Mouse (Mus musculus): Measurements from ENCODE around the gene Mrps15.

The Mrps15 gene

DNA sequence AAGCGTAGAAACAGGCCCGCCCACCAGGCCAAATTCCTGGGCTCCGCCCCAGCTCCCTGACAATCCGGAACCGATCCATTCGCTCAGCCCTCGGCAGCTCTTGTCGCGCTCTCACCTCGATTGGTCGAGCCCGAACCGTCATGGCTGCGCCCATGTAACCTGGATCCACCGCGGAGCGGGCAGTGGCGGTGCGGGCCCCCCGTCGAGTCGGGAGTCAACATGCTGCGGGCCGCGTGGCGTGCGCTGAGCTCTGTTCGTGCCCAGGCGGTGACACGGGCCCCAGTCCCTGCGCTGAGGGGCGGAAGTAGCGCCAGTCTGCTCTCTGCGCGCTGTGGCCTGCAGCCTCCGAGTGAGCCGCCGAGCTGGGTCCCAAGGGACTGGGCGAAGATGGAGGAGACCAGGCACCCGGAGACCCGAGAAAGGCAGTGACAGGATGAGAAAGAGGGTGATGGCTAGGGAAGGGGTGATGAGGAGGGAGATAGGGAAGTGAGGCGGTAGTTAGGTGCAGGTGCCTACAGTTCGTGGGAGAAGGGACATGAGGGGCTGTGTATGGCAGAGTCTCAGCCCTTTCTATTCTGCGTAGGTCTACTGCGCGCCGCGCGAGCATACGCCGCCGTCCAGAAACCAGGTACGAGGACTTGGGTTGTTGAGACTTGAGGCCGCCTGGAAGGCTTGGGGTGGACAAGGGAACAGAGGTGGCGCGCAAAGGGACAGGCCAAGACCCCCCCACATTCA, at the start of gene Mrps15:
Gene Mrps15 (plus strand): TSS at position 75 of the 735 bp plus-strand sequence.
- DNase-seq: peak; percentile 91

DNA sequence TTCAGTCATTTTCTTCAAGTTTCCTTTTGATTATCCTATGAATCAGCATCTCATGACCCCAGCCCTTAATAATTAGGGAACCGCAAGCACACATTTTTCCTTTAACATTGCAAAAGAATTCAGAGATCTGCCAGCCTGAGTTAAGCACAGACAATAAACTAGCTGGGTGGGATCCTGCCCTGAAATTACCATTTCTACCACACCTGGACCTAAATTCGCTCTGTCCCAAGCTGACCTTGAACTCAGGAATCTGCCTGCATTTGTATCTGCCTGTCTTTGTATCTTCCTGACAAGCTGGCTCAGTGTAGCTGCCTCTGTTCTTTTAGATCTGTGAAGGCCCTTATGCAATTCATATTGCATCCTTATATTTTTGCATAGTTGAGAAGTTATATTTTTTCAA, 48.9 kb upstream of the Mrps15 start:
- no peak for DNase-seq

DNA sequence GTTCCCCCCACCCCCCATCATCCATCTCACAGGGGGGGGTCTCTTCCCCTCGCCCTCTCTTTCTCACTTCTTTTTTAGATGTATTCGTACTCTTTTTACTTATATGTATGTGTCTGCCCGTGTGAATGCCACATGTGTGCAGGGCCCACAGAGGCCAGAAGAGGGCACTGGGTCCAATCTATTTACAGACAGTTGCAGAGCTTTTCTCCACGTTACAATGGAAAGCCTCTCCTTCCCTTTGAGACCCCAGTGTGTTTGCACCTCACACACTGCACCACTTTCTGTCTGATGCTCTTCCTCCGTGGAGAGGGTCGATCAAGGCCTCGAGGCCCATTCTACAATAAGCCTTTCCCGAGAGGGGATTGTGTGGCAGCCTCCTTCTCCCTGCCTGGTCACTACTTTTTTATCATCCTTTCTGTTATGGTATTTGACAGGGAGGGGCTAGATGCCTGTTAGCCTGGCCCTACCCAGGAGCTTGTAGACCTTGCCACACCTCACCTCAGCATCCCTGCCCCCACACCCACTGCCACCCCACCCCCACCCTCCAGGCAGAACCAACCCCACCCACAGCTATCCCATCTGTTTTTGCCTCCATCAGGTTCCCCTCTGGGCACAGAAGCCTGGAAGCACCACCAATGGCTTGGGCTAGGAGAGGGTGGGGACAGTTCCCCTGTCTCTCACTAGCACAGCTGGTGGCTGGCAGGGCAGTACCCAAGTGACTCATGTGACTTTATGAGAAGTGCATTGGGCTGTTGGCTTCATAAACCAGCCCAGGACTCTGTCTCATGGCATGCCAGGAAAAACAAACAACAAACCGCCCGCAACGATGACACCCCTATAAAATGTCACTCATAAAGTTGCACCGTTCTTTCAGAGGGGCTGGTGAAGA, 45.2 kb upstream of the Mrps15 start:
- no peak for DNase-seq

DNA sequence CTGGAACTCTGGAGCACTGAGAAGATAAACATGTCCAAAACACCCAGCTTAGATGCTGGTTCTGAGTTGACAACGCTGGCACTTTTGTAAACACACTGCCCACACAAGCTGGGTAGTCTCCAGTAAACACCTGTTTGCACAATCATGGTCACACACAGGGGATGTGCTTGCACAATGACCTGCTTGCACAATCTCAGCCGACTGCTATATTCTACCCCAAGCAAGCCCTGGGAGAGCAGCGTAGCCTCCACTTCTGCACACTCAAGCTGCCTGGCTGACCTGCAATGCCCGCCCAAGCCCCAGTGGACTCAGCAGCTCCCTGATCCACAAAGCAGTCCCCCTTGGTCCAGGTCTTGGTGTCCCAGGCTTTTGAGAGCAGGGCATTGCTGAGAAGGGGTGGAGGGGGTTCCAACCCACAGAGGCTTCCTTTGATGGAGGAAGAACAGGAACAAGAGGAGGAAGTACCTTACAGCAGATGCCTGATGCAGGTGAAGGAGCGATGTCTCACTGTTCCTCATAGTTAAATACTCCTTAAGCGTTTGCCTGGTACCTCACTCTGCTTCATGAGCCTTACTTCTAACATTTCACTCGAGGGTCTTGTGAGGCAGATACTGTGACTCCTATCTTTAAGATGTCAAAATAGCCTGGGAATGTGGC, 28.9 kb upstream of the Mrps15 start:
- no peak for DNase-seq

DNA sequence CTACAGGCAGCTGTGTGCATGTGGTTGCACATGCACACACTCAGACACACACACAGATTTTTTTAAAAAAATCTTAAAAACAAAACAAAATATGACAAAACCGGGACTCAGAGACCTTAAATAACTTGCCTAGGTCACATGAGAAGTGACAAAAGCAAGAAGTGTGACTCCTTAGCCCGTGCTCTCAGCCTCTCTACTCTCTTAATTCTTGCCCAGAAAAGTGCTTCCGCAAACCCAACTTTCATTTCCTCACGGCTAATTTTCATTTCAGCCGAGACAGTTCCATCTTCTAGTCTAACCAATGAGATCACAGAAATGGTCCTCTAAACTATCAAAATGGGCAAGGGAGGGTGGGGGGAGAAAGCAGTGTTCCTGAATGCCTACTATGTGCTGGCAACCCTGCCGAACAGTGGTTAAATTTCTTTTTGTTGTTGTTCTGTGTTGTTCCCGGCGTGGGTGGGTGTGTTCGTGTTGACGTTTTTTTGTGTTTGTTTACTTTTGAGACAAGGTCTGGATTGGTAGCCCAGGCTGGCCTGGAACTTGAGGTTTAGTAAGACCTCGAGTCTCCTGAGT, 27.7 kb upstream of the Mrps15 start:
- no peak for DNase-seq

DNA sequence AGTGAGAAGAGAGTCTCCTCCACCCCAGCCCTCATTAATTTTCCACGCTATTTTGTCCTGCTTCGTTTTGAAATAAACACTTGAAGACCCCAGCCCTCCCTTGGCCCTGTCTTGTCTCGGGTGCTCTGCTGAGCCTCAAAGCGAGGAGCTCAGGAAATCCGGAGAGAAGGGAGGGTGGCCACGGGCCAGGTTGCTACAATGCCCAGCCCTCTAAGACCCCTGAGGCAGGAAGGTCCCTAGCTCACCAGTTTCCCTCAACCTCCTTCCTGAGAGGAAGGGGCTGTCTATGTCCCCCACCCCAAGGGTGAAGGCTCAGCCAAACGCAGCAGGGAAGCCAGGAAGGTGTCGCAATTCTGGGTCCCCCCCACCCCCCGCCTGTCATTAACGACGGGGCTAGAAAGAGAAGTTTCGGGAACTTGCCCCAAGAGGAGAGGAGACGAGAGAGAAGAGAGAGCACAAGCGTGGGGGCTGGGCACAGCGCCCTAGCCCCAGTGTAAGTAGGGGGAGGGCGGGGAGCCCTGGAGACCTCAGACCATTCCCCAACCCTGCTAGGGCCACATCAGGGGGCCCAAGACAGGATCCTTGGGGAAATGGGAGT, 22.3 kb upstream of the Mrps15 start, which contains the start of gene Csf3r:
Gene Csf3r (plus strand): TSS at position 248 of the 598 bp plus-strand sequence.
- no peak for DNase-seq

DNA sequence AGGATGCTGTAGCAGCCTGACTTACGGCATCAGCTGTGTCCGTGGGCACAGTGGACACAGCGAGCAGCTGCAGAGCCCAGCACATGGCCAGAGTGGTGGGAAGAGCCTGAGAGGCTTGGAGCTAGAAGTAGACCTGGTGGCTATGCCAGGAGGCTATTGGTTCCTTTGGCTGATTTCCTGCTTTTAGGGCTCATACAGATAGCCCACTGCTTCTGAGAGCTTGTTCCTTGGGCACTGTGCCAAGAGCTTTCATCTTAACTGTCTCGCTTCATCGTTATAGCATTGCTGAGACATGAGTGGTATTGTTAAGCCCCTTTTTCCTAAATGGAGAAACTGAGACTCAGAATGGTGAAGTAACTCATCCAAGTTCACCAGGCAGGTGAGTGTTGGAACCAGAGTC, 20.9 kb upstream of the Mrps15 start:
- no peak for DNase-seq

DNA sequence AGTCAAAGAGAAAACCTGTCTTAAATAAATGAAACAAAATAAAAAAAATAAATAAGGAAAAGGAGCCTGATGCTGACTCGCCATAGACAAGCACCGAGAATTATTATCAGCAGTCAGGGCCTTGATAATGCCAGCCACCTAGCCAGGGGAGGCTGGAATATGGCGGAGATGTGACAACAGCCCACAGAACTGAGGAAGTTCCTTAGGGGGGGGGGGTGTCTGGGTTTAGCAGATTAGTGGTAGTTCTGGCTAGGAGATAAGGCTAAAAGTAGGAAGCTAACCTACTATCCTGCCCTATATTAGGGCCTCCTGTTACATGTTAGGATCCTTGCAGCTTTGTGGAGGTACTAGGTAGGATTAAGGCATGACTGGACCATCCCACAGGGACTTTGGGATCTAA, 18.7 kb upstream of the Mrps15 start:
- no peak for DNase-seq

DNA sequence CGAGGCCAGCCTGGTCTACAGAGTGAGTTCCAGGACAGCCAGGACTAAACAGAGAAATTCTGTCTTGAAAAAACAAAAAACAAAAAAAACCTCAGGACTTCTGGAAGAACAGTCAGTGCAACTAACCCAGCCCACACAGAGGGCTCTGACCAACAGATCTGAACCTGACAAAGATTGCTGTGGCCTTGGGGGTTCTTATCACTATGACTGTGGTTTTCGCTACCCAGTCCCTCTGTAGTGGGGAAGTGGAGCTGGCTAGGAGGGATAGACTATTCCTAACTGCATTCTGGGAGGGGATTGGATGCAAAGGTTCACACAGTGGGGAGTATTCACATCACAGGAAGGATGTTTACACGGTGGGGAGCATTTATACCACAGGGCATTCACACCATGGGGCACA, 17.7 kb upstream of the Mrps15 start:
- no peak for DNase-seq

DNA sequence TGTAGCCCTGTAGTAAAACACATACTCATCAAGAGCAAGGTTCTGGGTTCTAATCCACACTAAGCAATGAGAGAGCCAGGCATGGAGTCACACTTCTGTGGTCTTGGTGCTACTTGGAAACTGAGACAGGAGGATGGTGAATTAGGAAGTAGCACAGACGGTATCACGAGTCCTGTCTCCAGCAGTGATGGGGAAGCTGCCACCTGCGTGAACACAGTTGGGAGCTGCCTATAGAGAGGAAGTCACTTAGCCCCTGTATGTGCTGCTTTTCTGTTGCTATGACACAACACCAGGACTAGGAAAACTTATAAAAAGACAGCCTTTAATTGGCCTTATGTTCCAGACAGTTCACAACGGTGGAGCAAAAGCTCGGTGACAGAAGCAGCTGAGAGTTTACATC, 16.0 kb upstream of the Mrps15 start:
- DNase-seq: no peak

DNA sequence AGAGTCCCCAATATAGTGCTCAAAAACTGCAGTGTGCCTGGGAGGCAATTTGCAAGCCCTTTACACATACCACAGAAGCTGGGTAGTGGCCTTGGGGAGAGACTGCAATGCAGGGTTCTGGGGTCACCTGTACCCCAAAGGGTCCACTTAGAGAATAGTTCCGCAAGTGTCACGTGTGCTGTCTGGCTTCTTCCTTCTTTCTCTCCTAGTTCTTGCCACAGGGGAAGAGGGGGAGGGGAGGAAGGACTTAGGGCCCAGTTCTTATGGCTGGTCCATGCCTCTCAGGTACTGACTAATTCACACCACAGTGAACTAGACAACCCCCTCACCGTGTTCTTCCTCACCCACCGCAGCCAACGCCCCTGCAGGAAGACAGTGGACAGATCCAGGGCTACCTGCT, 11.3 kb upstream of the Mrps15 start:
- DNase-seq: no peak

DNA sequence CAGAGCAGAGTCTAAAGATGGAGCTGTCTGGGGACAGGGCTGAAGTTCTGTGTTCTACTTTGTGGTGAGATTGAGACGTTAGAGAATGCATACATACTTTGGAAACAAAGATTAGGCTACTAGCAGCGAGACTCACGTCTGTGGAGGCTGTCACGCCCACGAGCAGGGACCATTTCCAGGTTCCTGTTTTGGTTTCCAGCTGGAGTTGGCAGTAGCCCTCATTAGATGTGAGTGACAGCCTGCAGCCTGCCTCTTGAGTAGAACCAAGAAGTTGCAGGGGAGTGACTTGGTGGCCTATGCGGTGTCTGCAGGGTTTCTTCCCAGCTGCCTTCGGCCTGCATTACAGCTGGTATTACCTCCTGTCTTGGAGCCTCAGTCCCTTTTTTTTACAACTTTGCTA, 4.9 kb downstream of the Mrps15 start:
- no peak for DNase-seq

DNA sequence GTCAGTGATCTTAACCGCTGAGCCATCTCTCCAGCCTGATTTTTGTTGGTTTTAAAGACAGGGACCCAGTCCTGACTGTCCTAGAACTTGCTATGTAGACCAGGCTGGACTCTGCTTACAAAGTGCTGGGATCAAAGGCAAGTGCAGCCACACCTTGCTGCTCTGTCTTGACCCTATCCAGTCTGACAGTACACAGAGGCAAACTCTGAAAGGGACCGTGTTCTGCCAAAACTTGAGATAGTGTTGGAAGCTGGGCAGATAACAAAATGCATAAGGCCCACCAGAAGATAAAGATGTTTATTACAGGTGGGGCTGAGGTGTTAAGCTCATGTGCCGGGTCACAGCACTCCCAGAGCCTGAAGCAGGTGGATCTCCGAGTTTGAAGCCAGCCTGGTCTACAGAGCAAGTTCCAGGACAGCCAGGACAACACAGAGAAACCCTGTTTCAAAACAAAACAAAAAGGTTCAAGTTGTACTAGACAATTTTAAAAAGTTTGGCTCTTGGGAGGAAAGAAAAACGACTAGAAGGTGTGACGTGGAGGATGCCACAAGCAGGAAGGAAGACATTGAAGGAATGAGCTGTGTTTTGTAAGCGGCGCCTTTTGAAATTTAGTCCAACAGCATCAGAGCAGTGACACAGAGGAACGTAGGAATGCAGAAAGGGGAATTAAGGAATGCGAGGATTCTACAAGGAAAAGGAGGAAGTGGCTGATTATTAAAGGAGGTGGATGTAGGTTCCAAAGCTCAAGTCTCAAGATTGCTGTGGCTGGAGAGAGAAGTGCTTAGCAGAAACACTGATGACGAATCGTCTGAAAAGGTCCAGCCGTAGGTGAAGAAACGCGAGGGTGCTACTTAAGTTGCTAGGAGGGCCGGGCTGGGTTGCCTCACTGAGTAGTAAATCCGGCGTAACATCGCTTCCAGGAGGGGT, 10.7 kb downstream of the Mrps15 start:
- DNase-seq: no peak

DNA sequence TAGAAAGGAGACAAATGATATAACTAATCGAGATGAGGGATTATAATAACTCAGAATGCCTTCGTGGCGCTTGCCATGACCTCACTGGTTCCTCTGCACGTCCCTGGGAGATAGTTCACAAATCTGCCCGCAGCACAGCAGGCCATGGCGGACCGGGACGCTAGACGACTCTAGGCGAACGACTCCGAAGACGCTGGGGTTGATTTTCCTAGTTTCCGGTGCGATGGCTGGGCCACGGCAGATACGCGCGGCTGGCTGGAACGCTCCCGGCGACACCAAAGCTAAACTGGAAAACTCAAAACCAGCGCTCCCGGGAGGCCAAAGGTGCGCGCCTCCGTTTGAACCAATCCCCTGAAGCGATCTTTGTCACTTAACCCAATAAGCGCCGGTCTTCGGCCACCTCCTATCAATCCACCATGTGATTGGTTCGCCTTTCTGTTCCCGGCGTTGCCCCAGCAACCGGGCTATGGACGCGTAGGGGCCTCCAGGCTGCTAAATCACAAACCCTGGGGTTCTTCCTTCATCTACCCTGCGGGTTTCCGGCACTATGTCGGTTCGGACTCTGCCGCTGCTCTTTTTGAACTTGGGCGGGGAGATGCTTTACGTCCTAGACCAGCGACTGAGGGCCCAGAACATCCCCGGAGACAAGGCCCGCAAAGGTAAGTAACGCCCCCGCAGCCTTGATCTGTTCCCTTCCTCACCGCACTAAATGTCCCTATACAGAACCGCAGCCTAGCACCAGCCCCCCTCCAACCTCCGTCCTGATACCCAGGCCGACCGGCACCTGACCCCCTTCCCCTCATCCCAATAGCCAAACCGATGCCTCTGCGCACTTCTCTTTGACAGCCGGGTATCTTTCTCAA, 11.6 kb downstream of the Mrps15 start, which contains the start of gene Oscp1:
Gene Oscp1 (plus strand): TSS at position 432 of the 863 bp plus-strand sequence.
- peak; percentile 94 for DNase-seq

DNA sequence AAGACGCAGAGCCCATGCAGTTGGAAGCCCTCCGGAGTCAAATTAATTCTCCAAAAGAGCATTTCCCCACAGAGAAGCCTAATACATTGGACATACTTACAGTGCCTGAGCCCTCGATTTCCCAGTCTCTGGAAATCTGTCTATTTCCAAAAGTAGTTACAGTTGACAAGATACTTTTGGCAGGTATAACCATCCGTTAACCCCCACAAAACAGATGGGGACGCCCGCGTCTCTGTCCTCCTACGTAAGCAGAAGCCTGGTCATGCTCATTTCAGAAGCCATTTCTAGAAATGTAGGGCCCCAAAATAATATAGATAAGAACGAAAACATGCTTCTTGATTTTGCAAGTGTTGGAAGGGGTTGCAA, 12.3 kb downstream of the Mrps15 start:
- DNase-seq: no peak

DNA sequence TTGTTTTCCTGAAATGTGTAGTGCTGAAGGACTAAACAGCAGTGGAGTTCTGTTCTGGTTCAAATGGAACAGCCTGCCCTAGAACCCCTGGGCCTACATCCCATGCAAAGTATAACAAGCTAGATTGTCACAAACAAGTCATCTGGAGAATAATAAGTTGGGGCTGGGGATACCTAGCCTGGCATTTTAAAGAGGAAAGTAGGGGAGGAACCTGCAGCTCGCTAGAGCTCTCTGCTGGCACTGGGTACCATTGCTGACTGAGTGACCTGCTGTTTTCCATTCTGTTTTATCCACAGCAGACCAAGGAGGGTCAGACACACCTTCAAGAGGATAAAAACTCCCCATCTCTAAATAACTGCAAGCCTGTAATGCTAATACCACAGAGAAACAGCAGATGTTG, 16.1 kb downstream of the Mrps15 start:
- DNase-seq: peak; percentile 36

DNA sequence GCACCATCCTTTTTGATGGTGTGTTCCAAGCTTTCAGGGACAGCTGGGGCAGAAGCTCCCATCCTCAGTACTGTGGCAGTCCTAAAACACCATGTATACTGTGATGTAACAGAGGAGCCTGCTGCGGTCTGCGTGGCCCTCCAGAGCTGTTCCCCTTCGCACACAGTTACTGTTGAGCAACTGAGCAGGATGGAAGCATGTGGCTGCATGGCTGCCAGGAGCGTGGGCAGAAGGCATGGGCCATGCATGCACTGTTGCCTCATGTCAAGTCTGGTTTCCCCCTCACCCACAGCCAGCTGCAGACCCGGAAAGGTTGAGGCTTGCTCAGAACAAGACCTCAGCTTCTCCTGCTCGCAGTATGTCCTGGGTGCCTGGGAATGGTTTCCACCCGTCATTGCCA, 18.5 kb downstream of the Mrps15 start:
- no peak for DNase-seq

DNA sequence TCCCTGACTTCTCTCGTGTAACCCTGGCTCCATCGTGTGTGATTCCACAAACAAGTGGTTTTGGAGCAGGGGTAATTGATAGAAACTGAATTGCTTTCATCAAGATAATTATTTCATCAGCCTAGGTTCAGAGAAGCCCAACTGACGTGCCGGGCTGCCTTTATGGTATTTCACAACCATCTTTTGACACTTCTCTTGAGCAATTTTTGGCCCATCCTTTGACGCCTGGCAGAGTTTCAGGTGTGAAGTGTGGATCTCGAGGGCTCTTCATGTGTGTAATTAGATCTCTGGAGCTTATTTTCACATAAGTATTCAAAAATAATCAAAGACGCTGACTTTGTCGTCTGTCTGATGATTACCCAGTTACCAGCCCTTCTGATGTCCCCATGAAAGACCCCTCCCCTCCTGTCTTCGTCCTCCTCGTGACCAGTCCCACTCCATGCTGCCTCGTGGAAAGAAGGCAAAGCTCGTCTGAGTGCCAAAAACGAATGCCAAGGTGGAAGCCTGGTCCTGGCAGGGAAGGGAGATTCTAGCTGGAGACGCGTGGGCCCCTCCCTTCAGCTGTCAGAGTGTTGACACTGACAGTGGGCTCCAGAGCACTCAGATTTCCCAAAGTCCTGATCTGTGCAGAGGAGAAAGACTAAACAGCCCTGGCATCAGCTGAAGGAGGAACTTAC, 20.8 kb downstream of the Mrps15 start:
- no peak for DNase-seq

DNA sequence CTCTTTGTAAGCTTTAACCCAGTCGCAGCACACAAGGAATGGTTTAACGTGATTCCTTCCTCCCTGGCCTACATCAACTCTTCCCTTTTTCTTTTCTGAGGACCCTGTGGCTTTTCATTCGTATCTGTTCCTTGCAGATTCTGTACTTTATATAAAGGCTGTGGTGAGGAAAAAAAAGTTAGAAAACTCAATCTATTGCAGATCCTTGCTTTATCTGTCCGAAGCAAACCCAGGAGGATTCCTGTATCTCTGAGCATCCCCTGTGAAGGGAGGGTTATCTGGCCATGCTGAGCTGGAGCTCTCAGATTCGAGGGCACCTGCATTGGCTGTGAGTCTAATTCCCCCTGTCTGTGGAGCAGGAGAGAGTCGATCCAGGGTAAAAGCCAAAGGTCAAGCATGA, 22.1 kb downstream of the Mrps15 start:
- DNase-seq: no peak

DNA sequence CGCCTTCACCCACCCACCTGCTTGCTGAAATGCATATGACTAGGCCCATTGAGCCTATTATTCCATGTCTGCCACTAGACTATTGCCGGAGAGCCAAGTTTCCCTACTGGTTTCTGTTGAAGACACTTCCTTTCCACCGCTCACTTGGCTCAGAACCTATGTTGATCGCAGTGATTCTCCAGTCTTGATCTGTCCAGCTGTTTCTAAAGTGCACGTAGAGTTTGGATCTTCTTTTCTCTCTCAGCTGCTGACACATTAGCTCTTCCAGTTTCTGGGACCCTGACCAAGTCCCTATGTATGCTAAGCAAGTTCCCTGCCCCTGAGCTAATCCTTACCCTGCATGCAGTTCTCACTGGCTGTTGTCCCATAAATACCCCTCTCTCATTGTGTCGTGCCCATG, 31.1 kb downstream of the Mrps15 start:
- no peak for DNase-seq

Measured in kidney, postnatal 10 days (tissue).